ENCODE assay signal across 8 mouse cellular contexts in the genomic region with DNA sequence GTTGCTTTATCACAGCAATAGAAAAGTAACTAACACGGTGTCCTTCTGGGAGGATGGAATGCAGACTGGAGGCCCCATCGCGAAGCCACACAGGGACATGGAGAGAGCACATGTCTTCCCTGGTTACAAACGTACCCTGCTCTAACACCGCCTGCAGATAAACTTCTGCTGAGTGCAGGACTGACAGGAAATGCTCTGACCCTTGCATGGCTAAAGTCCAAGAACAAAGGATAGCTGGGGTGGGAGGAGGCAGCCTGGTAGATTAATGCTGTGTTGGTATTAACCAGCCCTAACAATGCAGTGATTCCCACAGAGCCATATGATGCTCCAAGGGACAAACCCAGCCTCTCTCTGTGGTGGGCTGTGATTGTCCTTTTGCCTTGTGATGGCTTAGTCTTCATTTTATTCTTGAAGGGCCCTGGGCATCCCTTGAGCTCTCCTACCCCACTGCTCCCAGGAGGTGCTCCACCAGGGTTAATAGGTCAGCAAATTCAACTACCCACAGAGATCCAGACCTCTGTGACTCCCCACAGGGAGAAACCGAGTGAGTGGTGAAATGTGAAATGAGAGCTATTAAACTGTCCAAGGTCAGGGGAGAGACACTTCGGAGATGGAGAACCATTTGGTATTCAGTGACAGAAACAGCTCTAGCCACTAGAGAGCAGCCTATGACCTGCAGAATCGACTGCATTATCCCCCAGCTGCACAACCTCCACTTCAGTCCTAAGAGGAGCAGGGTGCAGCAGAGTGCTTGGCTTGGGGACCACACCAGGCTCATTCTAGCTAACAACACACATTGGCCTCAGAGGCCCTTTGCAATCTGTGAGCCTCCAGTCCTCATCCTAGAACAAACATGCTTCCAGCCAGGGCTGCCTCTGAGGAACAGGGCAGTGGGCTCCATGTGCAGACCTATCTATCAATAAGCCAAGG. TPM values are rescaled to one million over a fixed set of nuclear protein-coding genes. Genes with fewer than 3 reads are reported as not detected.
DNase-seq lines count a peak whose midpoint lies in the region; ATAC-seq and TF ChIP-seq lines count a peak whose summit lies in the region.

No protein-coding gene starts in this region.

- H3K9ac ChIP-seq in lung, postnatal 0 days (replicated peaks; ENCODE audit: low read depth), result no peak overlapping the region

- no peak for TF ChIP-seq EP300 in lung, postnatal 0 days (IDR thresholded peaks at IDR 0.05)

- no peak overlapping the region for H3K27ac ChIP-seq in lung, postnatal 0 days (ENCODE audit: low read length)

- peaks cover 27% of the 10 kb centered on the region; the same call in 1 of the 2 replicates for H3K36me3 ChIP-seq in lung, postnatal 0 days (ENCODE audit: insufficient read depth, low read length)

- H3K4me2 ChIP-seq in lung, postnatal 0 days (replicated peaks; ENCODE audit: low read depth, low read length), result no peak overlapping the region

- no peaks in the 10 kb centered on the region for H3K9me3 ChIP-seq in lung, postnatal 0 days (ENCODE audit: low read length)

- peak; percentile 54 to 83 for DNase-seq in adrenal gland, adult (ENCODE audit: inconsistent age in 2 of 2, low spot score in 1 of 2)
- DNase-seq in adrenal gland, postnatal 4 days (ENCODE audit: low spot score in 2 of 2), result no peak
- peak; percentile 19 for DNase-seq in right cerebral cortex, postnatal 14 days
- DNase-seq in right cerebral cortex, adult 2 months (ENCODE audit: low spot score in 2 of 2), result no peak
- DNase-seq in heart, adult 18-20 months, result peak; percentile 53 to 54
- DNase-seq in kidney, adult 18-20 months, result peak; percentile 53
- DNase-seq in lung, postnatal 0 days (ENCODE audit: low spot score), result peak; percentile 80
- DNase-seq in urinary bladder, adult 2 months (ENCODE audit: low spot score), result no peak

- ATAC-seq in lung, postnatal 0 days, result peak; percentile 72

- no peak overlapping the region for H3K4me3 ChIP-seq in lung, postnatal 0 days (ENCODE audit: low read depth, low read length)

- no peaks in the 10 kb centered on the region for H3K27me3 ChIP-seq in lung, postnatal 0 days (replicated peaks; ENCODE audit: insufficient read depth, low read length)

- peaks cover 4% of the 10 kb centered on the region; the same call in 1 of the 2 replicates for H3K4me1 ChIP-seq in lung, postnatal 0 days (ENCODE audit: insufficient read depth, low read depth, low read length)

- peak; percentile 83 for TF ChIP-seq CTCF in lung, postnatal 0 days (IDR thresholded peaks at IDR 0.05)

- 15% methylated on average over 8 of the region's 8 CpGs for WGBS in lung, postnatal 0 days

RNA-seq across cellular contexts. Expression of a gene that starts 28.1 kb away (rescaled TPM):
- total RNA-seq in adrenal gland, postnatal 4 days (2021), result 10 to 100 TPM in 1 of 2 experiments, 1 to 10 TPM in 1; 8.7 to 10.9 TPM
- 10 to 100 TPM; 17.4 to 20.5 TPM for total RNA-seq in heart, adult 18-20 months (2021)
- 17.8 and 19.9 TPM in 2 replicates for polyA plus RNA-seq in lung, postnatal 0 days (2015; fragmentation: Nextera tagmentation; extraction: Ambion mirVana)
- 24.9 and 29.8 TPM in 2 replicates for polyA plus RNA-seq in urinary bladder, adult 2 months (2012; rRNA removed)

RNA-seq across cellular contexts. Expression of a gene that starts 46.9 kb away (rescaled TPM):
- total RNA-seq in adrenal gland, postnatal 4 days (2021), result 10 to 100 TPM; 74.2 to 77.2 TPM
- 10 to 100 TPM; 30.1 to 34.4 TPM for total RNA-seq in heart, adult 18-20 months (2021)
- polyA plus RNA-seq in lung, postnatal 0 days (2015; fragmentation: Nextera tagmentation; extraction: Ambion mirVana), result 201 and 223 TPM in 2 replicates
- polyA plus RNA-seq in urinary bladder, adult 2 months (2012; rRNA removed), result 120 and 154 TPM in 2 replicates

Comparison
In these comparisons a context has a peak if more than half of its experiments do, and no peak if none do; other contexts are left out.
1. DNase-seq: peak in adrenal gland, adult (2 of 2), right cerebral cortex, postnatal 14 days (single experiment), heart, adult 18-20 months (2 of 2), kidney, adult 18-20 months (single experiment) and lung, postnatal 0 days (single experiment); none in adrenal gland, postnatal 4 days (0 of 2), right cerebral cortex, adult 2 months (0 of 2) and urinary bladder, adult 2 months (single experiment).